Mouse (Mus musculus) G1E (cell line): ENCODE results near the gene Ccdc88b. TPM values are rescaled to one million over a fixed set of nuclear protein-coding genes. Genes with fewer than 3 reads are reported as not detected.

Source experiments
- ATAC-seq: 2 replicates; pipeline ENCODE4 v1.8.0; 2016; ENCODE audit warnings: mild to moderate bottlenecking; ENCODE audit not compliant: insufficient number of reproducible peaks, poor library complexity, low FRiP score, severe bottlenecking; ENCODE audit errors: extremely low read depth
- DNase-seq: peaks from one replicate; pipeline ENCODE4 v3.0.0; 2012; ENCODE audit warnings: low spot score
- H3K27me3 ChIP-seq: 2 replicates; pipeline ENCODE4 v1.6.1; 2012; ENCODE audit warnings: mild to moderate bottlenecking, low read length, inconsistent platforms; ENCODE audit not compliant: insufficient read depth
- H3K36me3 ChIP-seq: replicated peaks from 2 replicates; pipeline ENCODE3; 2012; ENCODE audit warnings: mild to moderate bottlenecking, inconsistent platforms
- H3K4me1 ChIP-seq: 2 replicates; pipeline ENCODE4 v1.6.1; 2012; ENCODE audit warnings: low read depth, low read length, inconsistent platforms, mixed read lengths; ENCODE audit not compliant: insufficient read depth
- H3K4me3 ChIP-seq: 2 replicates; pipeline ENCODE4 v1.5.1; 2012; ENCODE audit warnings: low read depth, mild to moderate bottlenecking, inconsistent platforms, low read length, moderate library complexity, mixed read lengths
- H3K9me3 ChIP-seq: replicated peaks from 2 replicates; pipeline ENCODE4 v1.6.1; 2012; ENCODE audit warnings: inconsistent platforms
- CTCF ChIP-seq: IDR thresholded peaks from 2 replicates; pipeline ENCODE4 v1.5.1; 2012; ENCODE audit warnings: low read depth, low read length, inconsistent platforms, mixed read lengths
- GATA1 ChIP-seq: IDR thresholded peaks from 2 replicates; pipeline ENCODE4 v1.6.1; 2012; ENCODE audit warnings: borderline replicate concordance, low read length, inconsistent platforms, mixed read lengths
- GATA2 ChIP-seq: IDR thresholded peaks from 2 replicates; pipeline ENCODE4 v1.6.1; 2012; ENCODE audit warnings: low read depth, low read length, inconsistent platforms, borderline replicate concordance
- POLR2AphosphoS5 ChIP-seq: IDR thresholded peaks from 2 replicates; pipeline ENCODE4 v1.6.1; 2012; ENCODE audit warnings: low read depth, low read length, inconsistent platforms; ENCODE audit not compliant: insufficient replicate concordance
- TAL1 ChIP-seq: conservative IDR thresholded peaks from 2 replicates; pipeline ENCODE4 v1.6.1; 2012; ENCODE audit warnings: low read depth, low read length, inconsistent platforms, mixed read lengths
- polyA plus RNA-seq: library from polyadenylated mRNA; stranded (reverse); fragments of >175 nt; gene quantifications from 2 replicates; pipeline ENCODE4 v1.2.3, GENCODE M21; 2012
- total RNA-seq, 2 experiments: library from RNA; stranded (forward) in 1 of 2; stranded (reverse) in 1 of 2; fragments of 200-1000 nt in 1 of 2; fragments of >200 nt in 1 of 2; fragmentation: Nextera tagmentation in 1 of 2; gene quantifications; 2 replicates each; pipeline ENCODE4 v1.2.3; 2014 to 2017

The Ccdc88b gene
- total and polyA plus RNA-seq, 3 experiments = 14.6 to 102 (median 54.3) TPM

GRCm38 (mm10) chr19:6829870-6830555, 28.0 kb downstream of the Ccdc88b start:
- DNase-seq = no peak
- Histone ChIP-seq H3K36me3 (peaks cover 73% of the 10 kb centered on the region), H3K4me1 (peaks cover 29% of the 10 kb centered on the region), H3K9me3 (peaks cover 12% of the 10 kb centered on the region), H3K4me3 (no peak overlapping the region; the same call in 1 of the 2 replicates), H3K27me3 (no peaks in the 10 kb centered on the region; the same call in 1 of the 2 replicates)
- TF ChIP-seq GATA2 = no peak
- TF ChIP-seq CTCF = no peak
- TF ChIP-seq POLR2AphosphoS5 = no peak
- TF ChIP-seq TAL1 = no peak
- no peak for TF ChIP-seq GATA1
- ATAC-seq = no peak

GRCm38 (mm10) chr19:6829069-6829468, 28.9 kb downstream of the Ccdc88b start:
- Histone ChIP-seq H3K27me3 (peaks cover 5% of the 10 kb centered on the region), H3K36me3 (peaks cover 64% of the 10 kb centered on the region), H3K4me3 (no peak overlapping the region), H3K9me3 (peaks cover 12% of the 10 kb centered on the region), H3K4me1 (peaks cover 24% of the 10 kb centered on the region)
- ATAC-seq (no peak), DNase-seq (no peak)
- TF ChIP-seq GATA1 = no peak
- no peak for TF ChIP-seq TAL1
- no peak for TF ChIP-seq CTCF
- no peak for TF ChIP-seq GATA2
- no peak for TF ChIP-seq POLR2AphosphoS5

- DNase-seq (no peak), ATAC-seq (no peak)
- Histone ChIP-seq H3K36me3 (peaks cover 41% of the 10 kb centered on the region), H3K9me3 (peaks cover 12% of the 10 kb centered on the region), H3K4me1 (peaks cover 9% of the 10 kb centered on the region), H3K4me3 (no peak overlapping the region), H3K27me3 (peaks cover 29% of the 10 kb centered on the region)
- TF ChIP-seq CTCF (no peak), GATA2 (no peak), POLR2AphosphoS5 (no peak), GATA1 (no peak), TAL1 (no peak)
Measured at GRCm38 (mm10) chr19:6826601-6827000, 31.4 kb downstream of the Ccdc88b start.

GRCm38 (mm10) chr19:6825384-6825783, 32.6 kb downstream of the Ccdc88b start:
- Histone ChIP-seq H3K36me3 (peaks cover 29% of the 10 kb centered on the region), H3K4me3 (no peak overlapping the region), H3K4me1 (0 out of 2 replicates have a peak, but pooled peaks cover 4% of the 10 kb centered on the region), H3K9me3 (peaks cover 3% of the 10 kb centered on the region; the same call in 1 of the 2 replicates), H3K27me3 (peaks cover 41% of the 10 kb centered on the region)
- TF ChIP-seq GATA1 (no peak), TAL1 (no peak), CTCF (no peak), GATA2 (no peak), POLR2AphosphoS5 (no peak)
- DNase-seq = no peak
- ATAC-seq = no peak

GRCm38 (mm10) chr19:6820538-6821195, 37.3 kb downstream of the Ccdc88b start:
- Histone ChIP-seq H3K36me3 (no peaks in the 10 kb centered on the region), H3K4me3 (no peak overlapping the region), H3K4me1 (peaks cover 12% of the 10 kb centered on the region), H3K9me3 (no peaks in the 10 kb centered on the region), H3K27me3 (peaks cover 45% of the 10 kb centered on the region)
- no peak for DNase-seq
- no peak for ATAC-seq
- no peak for TF ChIP-seq GATA2
- TF ChIP-seq TAL1 = no peak
- TF ChIP-seq GATA1 = no peak
- no peak for TF ChIP-seq CTCF
- TF ChIP-seq POLR2AphosphoS5 = no peak

- Histone ChIP-seq H3K4me3 (no peak overlapping the region), H3K9me3 (peaks cover 5% of the 10 kb centered on the region; the same call in 1 of the 2 replicates), H3K4me1 (peaks cover 12% of the 10 kb centered on the region), H3K27me3 (peaks cover 49% of the 10 kb centered on the region), H3K36me3 (no peaks in the 10 kb centered on the region)
- TF ChIP-seq GATA1 (no peak), POLR2AphosphoS5 (no peak), TAL1 (no peak), CTCF (no peak), GATA2 (no peak)
- no peak for ATAC-seq
- no peak for DNase-seq
Measured at GRCm38 (mm10) chr19:6819143-6819827, 38.7 kb downstream of the Ccdc88b start.
